Mouse (Mus musculus): ENCODE data around the gene Tifa. TPM values are rescaled to one million over a fixed set of nuclear protein-coding genes. Genes with fewer than 3 reads are reported as not detected.

Tifa gene
- total RNA-seq, 2 experiments from 2014 or later, result 1.1 to 2.9 TPM

GRCm38 (mm10) chr3:127823886-127824863 is 34.6 kb downstream of the Tifa start:
- no peak for DNase-seq (ENCODE audit: low spot score)

GRCm38 (mm10) chr3:127826503-127826902 is 36.9 kb downstream of the Tifa start:
- no peak for DNase-seq (ENCODE audit: low spot score)

- no peak for DNase-seq (ENCODE audit: low spot score)
Observed at GRCm38 (mm10) chr3:127827123-127827522, 37.5 kb downstream of the Tifa start.

DNA sequence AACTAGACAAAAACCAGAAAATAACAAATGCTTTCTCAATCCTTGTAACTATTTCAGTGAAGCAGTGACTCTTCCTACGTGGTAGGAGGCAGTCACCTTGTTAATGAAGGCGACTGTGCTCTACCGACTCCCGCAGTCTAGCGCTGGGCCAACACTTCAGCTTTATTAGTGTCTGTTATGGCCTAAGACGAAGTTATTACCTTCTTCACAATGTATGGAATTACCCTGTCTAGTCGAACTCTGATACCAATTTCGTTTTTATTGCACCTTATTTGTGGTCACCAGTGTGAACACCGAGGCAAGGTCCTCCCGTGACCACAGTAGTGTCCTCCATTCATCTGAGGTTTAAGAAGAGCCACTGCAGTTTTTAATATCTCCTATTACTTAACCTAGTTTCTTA is 40.6 kb downstream of the Tifa start:
- DNase-seq (ENCODE audit: low spot score), result no peak

GRCm38 (mm10) chr3:127831079-127831478 is 41.5 kb downstream of the Tifa start:
- DNase-seq (ENCODE audit: low spot score), result no peak

DNA sequence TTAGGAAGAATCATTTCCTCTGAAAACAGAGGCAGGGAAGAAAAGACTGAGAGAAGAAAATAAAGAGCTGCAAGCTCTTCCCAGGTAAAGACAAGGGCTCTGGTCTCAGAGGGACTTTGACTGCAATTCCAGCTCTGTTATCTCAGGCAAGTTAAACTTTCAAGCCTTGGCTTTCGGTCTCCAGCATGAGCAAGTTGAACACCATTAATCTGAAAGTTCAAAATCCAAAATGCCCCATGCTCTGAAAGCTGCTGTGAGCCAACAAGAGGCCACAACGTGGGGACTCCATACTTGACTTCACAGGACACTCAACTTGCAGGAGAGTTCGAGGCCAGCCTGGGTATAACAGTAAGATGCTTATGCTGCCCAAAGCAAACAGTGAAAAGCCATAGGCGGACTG is 44.4 kb downstream of the Tifa start:
- DNase-seq (ENCODE audit: low spot score), result no peak

DNA sequence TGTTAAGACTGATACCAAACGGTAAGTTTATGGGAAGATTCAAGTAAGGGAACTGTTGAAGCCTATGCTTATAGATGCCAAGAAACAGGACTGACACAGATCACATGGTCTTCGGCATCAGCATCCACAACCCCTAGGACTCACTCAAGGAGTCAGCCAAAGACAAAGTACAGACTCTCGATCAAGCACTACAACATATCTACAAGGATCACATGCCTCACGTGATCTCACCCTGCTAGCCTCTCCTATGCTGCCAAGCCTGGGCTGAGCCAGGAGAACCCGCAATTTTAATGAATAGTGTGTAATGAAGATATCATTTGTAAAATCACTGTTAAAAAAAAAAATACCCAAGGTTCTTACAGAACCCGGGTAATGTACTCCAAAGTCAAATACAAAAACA is 46.0 kb downstream of the Tifa start:
- DNase-seq (ENCODE audit: low spot score), result no peak

- DNase-seq (ENCODE audit: low spot score), result no peak
Observed at GRCm38 (mm10) chr3:127836798-127837153, 47.2 kb downstream of the Tifa start.

DNA sequence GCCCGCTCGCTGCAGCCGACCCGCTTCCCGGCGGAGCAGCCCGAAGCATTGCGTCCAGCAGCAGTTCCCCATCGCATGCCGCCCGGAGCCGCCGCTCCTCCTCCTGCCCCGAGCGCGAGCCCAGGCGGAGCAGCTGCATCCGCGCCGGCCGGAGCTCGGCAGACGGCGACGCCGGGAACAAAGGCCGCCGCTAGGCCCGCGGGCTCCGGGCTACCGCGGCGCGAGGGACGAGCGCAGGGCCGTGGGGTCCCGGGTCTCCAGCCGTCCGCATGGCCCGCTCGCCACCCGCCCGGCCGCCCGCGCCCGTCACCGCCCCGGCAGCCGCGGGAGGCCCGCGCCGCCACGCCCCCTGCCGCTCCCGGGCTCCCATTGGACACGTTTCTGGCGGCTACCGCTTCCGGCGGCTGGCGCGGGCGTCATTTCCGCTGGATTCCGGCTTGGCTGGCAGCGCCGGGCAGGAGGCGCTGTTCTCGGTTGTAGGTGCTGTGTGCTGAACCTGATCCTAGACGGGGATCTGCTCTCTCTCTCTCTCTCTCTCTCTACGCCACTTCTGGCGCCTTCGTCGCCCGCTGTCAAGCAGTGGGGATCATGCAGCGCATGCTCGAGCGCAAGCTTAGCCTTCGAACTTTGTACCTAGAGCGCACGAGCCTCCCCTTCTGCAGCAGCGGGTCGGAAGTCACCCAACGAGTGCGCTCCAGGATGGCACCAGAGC is 47.7 kb downstream of the Tifa start, which contains the start of gene Ap1ar:
TSS of gene Ap1ar (minus strand) at position 370 of the 712 bp plus-strand sequence.
- peak; percentile 95 for DNase-seq (ENCODE audit: low spot score)

DNA sequence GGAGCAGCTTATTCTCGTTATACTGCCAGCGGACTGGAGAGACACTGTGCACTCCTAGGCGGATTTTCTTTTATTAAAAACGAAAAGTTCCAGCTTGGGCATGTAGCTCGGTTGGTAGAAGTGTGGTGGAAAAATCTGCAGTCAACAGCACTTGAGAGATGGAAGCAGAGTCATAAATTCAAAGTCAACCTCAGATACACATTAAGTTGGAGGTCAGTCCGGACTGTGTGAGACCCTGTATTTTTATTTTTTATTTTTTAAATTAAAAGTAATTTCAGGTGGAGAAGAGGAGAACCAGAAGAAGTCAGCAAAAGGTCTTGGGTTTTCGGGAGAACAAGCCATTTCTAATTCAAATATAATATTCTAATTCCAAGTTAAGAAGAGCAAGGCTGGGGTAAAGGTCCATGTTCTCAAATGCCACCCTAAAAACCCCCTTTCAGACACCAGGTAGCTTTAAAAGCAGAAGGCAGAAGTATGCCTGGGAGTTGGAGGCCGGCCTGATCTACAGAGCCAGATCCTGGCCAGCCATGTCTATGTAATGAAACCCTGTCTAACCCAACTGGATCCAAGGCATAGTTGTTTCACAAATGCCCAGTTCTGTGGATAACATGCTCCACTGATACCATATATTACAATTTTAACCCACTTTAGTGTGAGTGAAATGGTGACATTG is 48.5 kb downstream of the Tifa start:
- no peak for DNase-seq (ENCODE audit: low spot score)

- no peak for DNase-seq (ENCODE audit: low spot score)
Observed at GRCm38 (mm10) chr3:127841926-127842325, 52.3 kb downstream of the Tifa start.

DNA sequence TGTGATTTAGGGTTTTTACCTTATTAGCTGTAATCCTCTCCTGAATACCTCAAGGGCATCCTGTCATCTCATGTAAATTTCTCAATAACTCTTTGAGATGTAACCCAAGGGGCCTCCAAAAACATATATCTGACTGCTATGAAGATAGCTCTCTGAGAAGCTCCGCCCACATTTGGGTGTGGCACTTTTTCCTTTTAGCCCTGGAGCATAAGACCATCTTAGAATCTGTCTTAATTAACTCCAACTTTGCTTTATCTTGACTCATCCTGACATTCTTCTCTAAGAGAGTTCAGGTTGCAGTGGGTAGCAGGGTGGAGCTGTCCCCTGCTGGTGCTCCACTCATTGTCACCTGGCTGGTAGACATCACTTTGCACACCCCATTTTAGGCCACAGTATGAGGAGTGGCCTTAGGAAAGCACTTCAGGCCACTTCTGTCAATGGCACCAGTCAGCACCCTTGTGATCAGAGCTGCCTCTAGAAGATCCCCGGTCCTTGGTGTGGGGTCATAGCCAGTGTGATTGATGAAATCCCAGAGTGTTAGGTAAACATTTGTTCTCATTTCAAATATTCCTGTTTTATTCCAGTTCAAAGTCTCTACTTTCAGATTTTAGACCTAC is 53.8 kb downstream of the Tifa start:
- no peak for DNase-seq (ENCODE audit: low spot score)

- DNase-seq (ENCODE audit: low spot score), result no peak
Observed at GRCm38 (mm10) chr3:127843941-127844327, 54.3 kb downstream of the Tifa start.

GRCm38 (mm10) chr3:127848088-127848808 is 58.6 kb downstream of the Tifa start:
- no peak for DNase-seq (ENCODE audit: low spot score)

DNA sequence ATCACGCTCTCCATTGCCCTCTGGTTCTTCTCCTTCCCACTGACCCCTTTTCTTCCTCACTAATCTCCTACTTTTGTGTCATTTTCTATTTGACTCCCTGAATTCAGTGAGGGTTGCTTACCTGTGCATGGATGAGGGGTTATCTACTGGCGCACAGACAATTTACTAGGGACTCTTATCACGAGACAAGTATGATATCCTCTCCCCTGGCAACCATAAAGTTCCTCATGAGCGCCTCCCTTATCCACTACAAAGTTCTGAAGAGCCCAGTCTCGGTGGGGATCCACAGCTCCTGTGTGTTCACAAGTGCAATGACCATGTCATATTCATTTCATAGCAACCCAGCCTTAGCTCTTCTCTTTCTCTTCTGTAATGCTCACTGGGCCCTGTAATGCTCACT is 60.3 kb downstream of the Tifa start:
- no peak for DNase-seq (ENCODE audit: low spot score)

DNA sequence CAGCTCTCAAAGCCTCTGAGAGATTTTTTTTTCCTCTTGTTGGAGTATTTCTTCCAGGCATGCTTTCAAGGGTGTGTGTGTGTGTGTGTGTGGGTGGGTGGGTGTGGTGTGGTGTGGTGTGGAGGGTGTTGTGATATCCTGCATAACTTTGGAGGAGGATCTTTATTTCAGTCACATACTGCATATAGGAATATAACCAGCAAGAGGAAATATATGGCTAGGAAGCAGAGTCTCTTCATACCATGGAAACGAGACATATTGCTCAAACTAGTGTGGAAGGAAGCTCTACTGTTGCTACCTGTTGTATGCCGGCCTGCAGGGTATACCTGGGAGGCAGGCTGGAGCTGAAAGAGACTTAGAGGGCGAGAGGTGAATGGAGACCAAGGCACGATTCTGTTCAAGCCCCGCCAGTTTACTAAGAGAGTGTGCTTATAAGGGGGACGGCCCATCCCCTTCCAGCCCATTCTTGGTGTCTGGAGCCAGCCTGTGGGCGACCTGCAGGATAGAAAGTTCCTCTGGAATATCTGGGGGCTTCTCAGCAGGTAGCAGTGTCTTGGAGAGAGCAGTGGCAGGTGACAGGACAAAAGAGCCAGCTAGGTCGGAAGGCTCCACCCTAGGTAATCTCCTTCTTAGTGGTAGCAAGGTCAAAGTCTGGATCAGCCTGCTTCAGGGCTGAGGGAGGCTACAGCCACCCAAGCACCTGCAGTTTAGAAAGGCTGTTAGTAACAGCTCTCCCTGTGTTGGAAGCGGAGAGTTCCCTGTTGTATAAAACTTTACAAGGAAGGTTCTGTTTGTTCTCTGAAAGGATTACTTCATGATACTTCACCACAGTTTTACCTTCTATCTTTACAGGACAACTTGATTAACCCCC is 61.4 kb downstream of the Tifa start:
- DNase-seq (ENCODE audit: low spot score), result no peak

DNA sequence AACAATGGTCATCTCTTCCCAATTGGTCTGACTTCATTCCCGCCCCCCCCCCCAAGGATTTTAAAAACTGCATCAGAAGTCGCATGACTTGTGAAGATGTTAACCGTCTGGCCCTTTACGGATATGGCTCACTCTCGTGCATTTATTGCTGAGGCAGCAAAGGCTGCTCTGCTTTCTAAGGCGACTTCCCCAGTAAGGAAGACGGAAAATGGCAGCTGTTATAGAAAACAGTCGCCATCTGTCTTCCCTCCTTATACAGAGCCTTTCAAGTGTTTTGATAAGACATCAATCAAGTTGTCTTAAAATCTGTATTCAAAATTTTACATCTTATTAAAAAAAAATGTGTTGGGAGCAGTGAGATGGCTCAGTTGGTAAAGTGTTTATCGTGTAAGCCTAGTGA is 63.1 kb downstream of the Tifa start:
- DNase-seq (ENCODE audit: low spot score), result no peak

- DNase-seq (ENCODE audit: low spot score), result peak; percentile 77
Observed at GRCm38 (mm10) chr3:127853431-127854206, 64.0 kb downstream of the Tifa start.

DNA sequence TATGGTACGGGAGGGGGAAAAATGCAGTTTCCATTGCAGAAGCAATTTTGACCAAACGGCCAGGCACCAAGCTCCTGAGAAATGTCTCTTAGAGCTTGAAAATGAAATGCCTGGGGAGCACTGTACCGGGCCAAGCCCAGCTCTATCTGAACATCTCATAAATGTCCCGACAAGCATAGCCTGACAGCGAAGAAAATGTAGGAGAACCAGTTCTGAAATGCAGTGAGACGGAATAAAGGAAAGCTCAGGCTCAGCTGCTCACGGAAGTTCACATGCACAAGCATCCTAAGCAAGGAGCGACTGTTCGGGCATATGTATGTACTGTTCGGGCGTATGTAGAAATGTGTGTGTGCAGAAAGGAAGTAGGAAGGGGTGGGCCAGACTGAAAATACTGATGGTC is 71.7 kb downstream of the Tifa start:
- DNase-seq (ENCODE audit: low spot score), result no peak

Measured in gastrocnemius, adult 18-20 months (tissue).